Mouse (Mus musculus): ENCODE measurements at regions not wholly inside any gene's neighbourhood (a gene's known extent, or its start where the extent isn't known, plus 50 kb on each side); places are given as distances from the start of the nearest gene placed in this dataset.

DNA sequence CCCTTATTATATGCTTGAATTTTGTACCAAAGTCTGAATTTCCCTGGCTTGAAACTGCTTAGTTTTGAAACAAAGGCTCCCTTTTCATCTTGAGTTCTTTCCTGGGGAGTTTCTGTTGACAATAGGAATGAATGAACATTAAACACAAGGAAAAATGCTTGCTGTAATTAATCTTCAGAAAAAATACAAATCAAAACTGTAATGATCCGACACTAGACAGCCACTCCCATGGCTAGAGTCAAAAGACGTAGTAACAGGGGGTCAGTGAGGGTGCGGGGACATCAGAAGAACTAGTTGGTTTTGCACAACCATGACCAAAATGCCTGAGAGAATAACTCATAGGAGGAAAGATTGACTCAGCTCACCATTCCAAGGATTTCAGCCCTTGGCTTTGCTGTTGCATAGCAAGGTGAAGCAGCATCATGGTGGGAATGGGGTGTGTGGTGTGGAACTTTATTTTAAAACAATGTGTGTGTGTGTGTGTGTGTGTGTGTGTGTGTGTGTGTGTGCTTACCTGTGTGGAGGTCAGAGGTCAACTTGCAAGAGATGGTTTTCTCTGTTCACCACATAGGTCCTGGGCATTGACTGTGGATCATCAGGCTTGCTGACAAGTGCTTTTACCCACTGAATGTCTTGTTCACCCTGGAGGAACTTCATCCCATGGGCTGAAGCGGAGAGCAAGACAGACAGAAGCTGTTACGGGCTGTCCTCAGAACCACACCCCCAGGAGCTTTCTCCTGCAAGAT is 63.2 kb upstream of the Agps start:
- no peak overlapping the region for H3K4me2 ChIP-seq (ENCODE audit: low read depth, low read length)
- no peak overlapping the region for H3K4me3 ChIP-seq (ENCODE audit: low read depth, low read length)
- no peaks in the 10 kb centered on the region for H3K27me3 ChIP-seq (ENCODE audit: control insufficient read depth, insufficient read depth, low read length)
- 68% methylated on average over 5 of the region's 5 CpGs for WGBS
- H3K9me3 ChIP-seq (ENCODE audit: control insufficient read depth, low read length), result no peaks in the 10 kb centered on the region
- no peaks in the 10 kb centered on the region for H3K4me1 ChIP-seq (ENCODE audit: control insufficient read depth, insufficient read depth, low read length)
- no peak for ATAC-seq (ENCODE audit: low read depth)
- H3K36me3 ChIP-seq (ENCODE audit: control insufficient read depth, insufficient read depth, low read length), result no peaks in the 10 kb centered on the region
- no peak overlapping the region for H3K27ac ChIP-seq (ENCODE audit: low read depth, low read length)
- no peak overlapping the region for H3K9ac ChIP-seq (replicated peaks; ENCODE audit: low read depth, low read length)

DNA sequence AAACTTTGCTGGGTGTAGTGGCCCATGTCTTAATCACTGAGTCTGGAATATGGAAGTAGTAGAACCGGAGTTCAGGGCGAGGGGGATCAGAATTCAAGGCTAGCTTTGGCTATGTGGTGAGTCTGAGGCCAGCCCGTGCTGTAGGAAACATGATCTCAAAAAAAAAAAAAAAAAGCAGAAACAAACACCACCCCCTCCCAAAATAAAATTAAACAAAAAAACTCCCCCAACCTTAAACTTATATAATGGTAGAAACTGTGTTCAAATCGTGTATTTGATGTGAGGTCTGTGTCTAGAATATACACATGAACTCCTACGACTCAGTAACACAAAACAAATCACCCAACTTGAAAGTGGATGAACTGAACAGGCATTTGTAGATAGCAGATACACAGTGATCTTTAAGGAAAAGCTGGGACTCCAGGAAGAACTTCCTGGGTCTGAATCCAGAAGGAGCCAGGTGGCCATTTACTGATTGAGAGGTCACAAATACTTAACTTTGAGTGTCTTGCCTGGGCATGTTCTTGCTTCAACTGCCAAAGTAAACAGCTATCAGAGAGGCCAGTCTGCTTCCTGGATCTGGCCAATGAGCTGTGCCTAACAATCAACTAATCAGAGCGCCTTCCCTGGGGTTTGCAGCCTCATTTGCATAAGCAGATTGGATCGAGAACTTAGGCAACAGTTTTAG is 63.6 kb upstream of the Nfe2l2 start:
- no peak; the same call in 1 of the 2 replicates for ATAC-seq (ENCODE audit: low read depth)

GRCm38 (mm10) chr2:75765403-75765802 is 61.0 kb upstream of the Nfe2l2 start:
- H3K27ac ChIP-seq (ENCODE audit: low read depth, low read length), result no peak overlapping the region
- ATAC-seq (ENCODE audit: low read depth), result no peak
- WGBS, result 87% methylated on average over 4 of the region's 4 CpGs
- H3K9me3 ChIP-seq (ENCODE audit: control insufficient read depth, low read length), result no peaks in the 10 kb centered on the region
- H3K4me1 ChIP-seq (ENCODE audit: control insufficient read depth, insufficient read depth, low read length), result no peaks in the 10 kb centered on the region
- no peak overlapping the region for H3K9ac ChIP-seq (replicated peaks; ENCODE audit: low read depth, low read length)
- H3K4me2 ChIP-seq (ENCODE audit: low read depth, low read length), result no peak overlapping the region
- no peaks in the 10 kb centered on the region for H3K36me3 ChIP-seq (ENCODE audit: control insufficient read depth, insufficient read depth, low read length)
- H3K4me3 ChIP-seq (ENCODE audit: low read depth, low read length), result no peak overlapping the region
- H3K27me3 ChIP-seq (ENCODE audit: control insufficient read depth, insufficient read depth, low read length), result no peaks in the 10 kb centered on the region

More for the DNA sequence above, 63.6 kb upstream of the Nfe2l2 start:
- no peak overlapping the region for H3K4me2 ChIP-seq (ENCODE audit: low read depth, low read length)
- no peaks in the 10 kb centered on the region for H3K36me3 ChIP-seq (ENCODE audit: control insufficient read depth, insufficient read depth, low read length)
- 50% methylated on average over 7 of the region's 7 CpGs for WGBS
- H3K9ac ChIP-seq (replicated peaks; ENCODE audit: low read depth, low read length), result no peak overlapping the region
- no peak overlapping the region for H3K4me3 ChIP-seq (ENCODE audit: low read depth, low read length)
- H3K9me3 ChIP-seq (ENCODE audit: control insufficient read depth, low read length), result no peaks in the 10 kb centered on the region
- no peaks in the 10 kb centered on the region for H3K27me3 ChIP-seq (ENCODE audit: control insufficient read depth, insufficient read depth, low read length)
- H3K27ac ChIP-seq (ENCODE audit: low read depth, low read length), result no peak overlapping the region
- no peaks in the 10 kb centered on the region for H3K4me1 ChIP-seq (ENCODE audit: control insufficient read depth, insufficient read depth, low read length)

- WGBS, result 82% methylated on average over 3 of the region's 3 CpGs
- ATAC-seq (ENCODE audit: low read depth), result no peak
- H3K4me2 ChIP-seq (ENCODE audit: low read depth, low read length), result no peak overlapping the region
- no peaks in the 10 kb centered on the region for H3K4me1 ChIP-seq (ENCODE audit: control insufficient read depth, insufficient read depth, low read length)
- H3K4me3 ChIP-seq (ENCODE audit: low read depth, low read length), result no peak overlapping the region
- H3K36me3 ChIP-seq (ENCODE audit: control insufficient read depth, insufficient read depth, low read length), result no peaks in the 10 kb centered on the region
- H3K27me3 ChIP-seq (ENCODE audit: control insufficient read depth, insufficient read depth, low read length), result no peaks in the 10 kb centered on the region
- H3K9me3 ChIP-seq (ENCODE audit: control insufficient read depth, low read length), result no peaks in the 10 kb centered on the region
- H3K9ac ChIP-seq (replicated peaks; ENCODE audit: low read depth, low read length), result no peak overlapping the region
- H3K27ac ChIP-seq (ENCODE audit: low read depth, low read length), result no peak overlapping the region
Measured at GRCm38 (mm10) chr2:75763252-75763651, 58.8 kb upstream of the Nfe2l2 start.

DNA sequence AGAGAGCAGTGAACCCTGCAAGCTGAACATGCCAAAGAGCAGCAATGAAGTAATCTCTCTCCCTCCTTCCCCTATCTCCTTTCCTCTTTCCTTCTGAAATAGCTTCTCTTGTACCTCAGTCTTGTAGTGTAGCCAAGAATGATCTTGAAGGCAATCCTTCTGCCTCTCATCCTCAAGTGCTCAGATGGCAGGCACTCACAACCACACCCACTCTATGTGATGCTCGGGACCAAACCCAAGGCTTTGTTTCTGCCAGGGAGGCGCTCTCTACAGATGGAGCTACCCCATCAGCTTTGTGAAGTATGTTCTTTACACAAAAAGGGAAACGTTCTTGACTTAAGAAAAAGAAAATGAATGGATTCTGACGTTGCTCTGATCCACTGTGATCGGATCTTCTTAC is 57.6 kb upstream of the Nfe2l2 start:
- Histone ChIP-seq H3K9me3 (ENCODE audit: control insufficient read depth, low read length) (no peaks in the 10 kb centered on the region), H3K4me1 (ENCODE audit: control insufficient read depth, insufficient read depth, low read length) (no peaks in the 10 kb centered on the region), H3K4me2 (ENCODE audit: low read depth, low read length) (no peak overlapping the region), H3K4me3 (ENCODE audit: low read depth, low read length) (no peak overlapping the region), H3K9ac (replicated peaks; ENCODE audit: low read depth, low read length) (no peak overlapping the region), H3K36me3 (ENCODE audit: control insufficient read depth, insufficient read depth, low read length) (no peaks in the 10 kb centered on the region), H3K27me3 (ENCODE audit: control insufficient read depth, insufficient read depth, low read length) (no peaks in the 10 kb centered on the region), H3K27ac (ENCODE audit: low read depth, low read length) (no peak overlapping the region)
- ATAC-seq (ENCODE audit: low read depth), result no peak
- WGBS, result 88% methylated on average over 5 of the region's 5 CpGs

- Histone ChIP-seq H3K4me1 (ENCODE audit: control insufficient read depth, insufficient read depth, low read length) (no peaks in the 10 kb centered on the region), H3K4me2 (ENCODE audit: low read depth, low read length) (no peak overlapping the region), H3K27me3 (ENCODE audit: control insufficient read depth, insufficient read depth, low read length) (no peaks in the 10 kb centered on the region), H3K27ac (ENCODE audit: low read depth, low read length) (no peak overlapping the region), H3K9ac (replicated peaks; ENCODE audit: low read depth, low read length) (no peak overlapping the region), H3K36me3 (ENCODE audit: control insufficient read depth, insufficient read depth, low read length) (no peaks in the 10 kb centered on the region), H3K4me3 (ENCODE audit: low read depth, low read length) (no peak overlapping the region), H3K9me3 (ENCODE audit: control insufficient read depth, low read length) (no peaks in the 10 kb centered on the region)
- 89% methylated on average over 9 of the region's 9 CpGs for WGBS
- ATAC-seq (ENCODE audit: low read depth), result no peak
Measured at GRCm38 (mm10) chr2:75761626-75762025, 57.2 kb upstream of the Nfe2l2 start.

DNA sequence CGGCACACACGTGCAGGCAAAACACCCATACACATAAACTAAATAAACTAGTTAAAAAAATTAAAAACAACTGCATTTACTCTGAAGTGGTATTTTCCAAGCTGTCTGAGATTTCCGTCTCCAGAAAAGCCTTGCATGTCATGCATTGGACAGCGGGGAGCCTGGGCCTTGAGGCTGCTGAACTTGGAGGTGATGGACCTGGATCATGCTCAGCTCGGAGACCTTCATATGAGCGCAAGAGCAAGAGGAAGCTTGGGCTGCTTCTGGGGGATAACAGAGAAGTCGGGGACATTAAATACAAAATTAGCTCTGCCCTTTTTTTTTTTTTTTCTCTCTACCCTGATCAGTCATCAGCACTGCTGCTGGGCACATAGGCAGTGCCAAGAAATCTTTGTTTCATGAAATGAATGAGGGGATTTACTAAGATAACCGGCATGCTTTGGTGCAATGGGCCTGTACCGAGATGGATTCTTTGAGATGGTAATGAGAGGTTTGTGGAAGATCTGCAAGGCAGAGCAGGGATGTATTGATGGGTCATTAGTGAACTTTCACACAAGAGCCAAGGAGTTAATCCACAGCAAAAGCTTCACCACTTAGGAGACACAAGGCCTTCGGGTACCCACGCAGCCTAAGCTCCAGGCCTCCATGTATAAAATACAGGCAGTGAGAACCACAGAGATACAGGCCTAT is 54.9 kb upstream of the Nfe2l2 start:
- 78% methylated on average over 11 of the region's 11 CpGs for WGBS
- Histone ChIP-seq H3K9me3 (ENCODE audit: control insufficient read depth, low read length) (no peaks in the 10 kb centered on the region), H3K9ac (replicated peaks; ENCODE audit: low read depth, low read length) (no peak overlapping the region), H3K4me3 (ENCODE audit: low read depth, low read length) (no peak overlapping the region), H3K4me2 (ENCODE audit: low read depth, low read length) (no peak overlapping the region), H3K27me3 (ENCODE audit: control insufficient read depth, insufficient read depth, low read length) (no peaks in the 10 kb centered on the region), H3K4me1 (ENCODE audit: control insufficient read depth, insufficient read depth, low read length) (no peaks in the 10 kb centered on the region), H3K36me3 (ENCODE audit: control insufficient read depth, insufficient read depth, low read length) (no peaks in the 10 kb centered on the region), H3K27ac (ENCODE audit: low read depth, low read length) (no peak overlapping the region)
- no peak for ATAC-seq (ENCODE audit: low read depth)

- 89% methylated on average over 6 of the region's 6 CpGs for WGBS
- no peak overlapping the region for H3K9ac ChIP-seq (replicated peaks; ENCODE audit: low read depth, low read length)
- no peak overlapping the region for H3K4me2 ChIP-seq (ENCODE audit: low read depth, low read length)
- no peak overlapping the region for H3K4me3 ChIP-seq (ENCODE audit: low read depth, low read length)
- no peak for ATAC-seq (ENCODE audit: low read depth)
- no peaks in the 10 kb centered on the region for H3K27me3 ChIP-seq (ENCODE audit: control insufficient read depth, insufficient read depth, low read length)
- H3K27ac ChIP-seq (ENCODE audit: low read depth, low read length), result no peak overlapping the region
- no peaks in the 10 kb centered on the region for H3K36me3 ChIP-seq (ENCODE audit: control insufficient read depth, insufficient read depth, low read length)
- no peaks in the 10 kb centered on the region for H3K4me1 ChIP-seq (ENCODE audit: control insufficient read depth, insufficient read depth, low read length)
- no peaks in the 10 kb centered on the region for H3K9me3 ChIP-seq (ENCODE audit: control insufficient read depth, low read length)
Measured at GRCm38 (mm10) chr2:75758277-75758676, 53.8 kb upstream of the Nfe2l2 start.
